Mouse (Mus musculus): Measurements from ENCODE around the gene 9230112D13Rik. TPM values are rescaled to one million over a fixed set of nuclear protein-coding genes. Genes with fewer than 3 reads are reported as not detected.

The 9230112D13Rik gene
- polyA plus RNA-seq (2015; fragmentation: Nextera tagmentation; extraction: Ambion mirVana), result not detected in 2 replicates

DNA sequence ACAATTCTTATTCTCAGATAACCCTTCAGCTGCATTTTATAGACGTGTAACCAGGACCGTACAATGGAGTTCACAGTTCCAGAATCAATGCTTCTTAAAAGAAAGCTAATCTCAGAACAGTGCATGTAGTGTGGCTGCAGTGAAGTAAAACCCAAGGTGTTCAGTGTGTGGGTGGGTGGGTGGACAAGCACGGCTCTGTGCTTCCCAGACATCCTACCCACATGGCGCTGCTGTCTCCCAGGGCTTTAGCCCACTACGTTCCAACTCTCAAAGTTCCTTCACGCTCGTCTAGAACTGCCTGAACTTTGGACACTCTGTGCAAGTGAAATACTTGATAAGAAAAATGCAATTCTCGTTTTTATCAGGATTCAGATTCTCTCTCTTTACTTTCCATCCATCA lies at the start of gene 9230112D13Rik:
Gene 9230112D13Rik, minus strand, starts transcription at position 101 of the 400 bp plus-strand sequence.
- Histone ChIP-seq H3K4me1 (replicated peaks; ENCODE audit: control insufficient read depth, insufficient read depth, low read length) (no peaks in the 10 kb centered on the region), H3K9me3 (ENCODE audit: control insufficient read depth, low read length) (no peaks in the 10 kb centered on the region), H3K9ac (ENCODE audit: low read length) (no peak within 1 kb of the TSS), H3K4me2 (ENCODE audit: low read depth, low read length) (no peak within 1 kb of the TSS), H3K27me3 (ENCODE audit: control insufficient read depth, insufficient read depth, low read depth, low read length) (peaks cover 2% of the 10 kb centered on the region; the same call in 1 of the 2 replicates), H3K27ac (ENCODE audit: low read length) (no peak within 1 kb of the TSS), H3K36me3 (ENCODE audit: control insufficient read depth, insufficient read depth, low read length) (no peaks in the 10 kb centered on the region), H3K4me3 (ENCODE audit: low read length) (no peak within 1 kb of the TSS)
- WGBS, result 66% methylated on average over 8 of the region's 8 CpGs
- no peak for ATAC-seq (ENCODE audit: low read depth)

DNA sequence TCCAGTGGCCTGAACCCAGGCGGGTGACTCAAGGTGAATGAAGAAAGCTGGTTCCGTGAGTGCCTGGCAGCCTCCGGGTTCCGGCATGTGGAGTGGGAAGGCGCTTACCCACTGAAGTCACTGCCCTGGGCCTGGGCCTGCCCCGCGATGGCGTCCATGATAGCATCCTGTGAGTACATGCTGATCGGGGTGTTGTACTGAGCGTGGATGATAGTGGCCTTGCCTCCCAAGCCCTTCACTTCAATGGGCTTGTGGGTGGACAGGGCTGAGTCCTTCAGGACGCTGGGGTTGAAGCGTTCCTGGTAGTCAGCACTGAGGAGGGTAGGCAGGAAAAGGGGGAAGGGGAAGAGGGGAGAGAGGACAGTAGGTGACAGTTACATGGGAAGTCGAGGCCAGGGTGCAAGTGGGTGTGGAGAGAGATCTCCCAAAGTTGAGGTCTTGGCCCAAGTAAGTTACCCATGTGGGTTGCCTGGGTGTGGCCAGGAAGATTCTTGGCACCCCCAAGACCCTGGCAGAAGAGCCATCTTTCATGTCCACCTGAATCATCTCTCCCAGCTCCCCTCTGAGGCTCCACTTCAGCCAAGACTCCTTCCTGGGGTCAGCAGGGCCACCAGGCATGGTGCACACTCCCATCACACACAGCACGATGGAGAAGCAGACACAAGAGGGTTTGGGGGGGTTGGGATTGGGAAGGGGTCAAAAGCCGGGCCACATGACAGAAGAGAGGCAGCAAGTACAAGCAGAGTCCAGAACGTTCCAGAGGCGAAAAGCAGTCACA lies 49.2 kb upstream of the 9230112D13Rik start:
- H3K4me2 ChIP-seq (ENCODE audit: low read depth, low read length), result no peak overlapping the region
- H3K4me1 ChIP-seq (replicated peaks; ENCODE audit: control insufficient read depth, insufficient read depth, low read length), result peaks cover 4% of the 10 kb centered on the region; the same call in 1 of the 2 replicates
- no peak overlapping the region for H3K4me3 ChIP-seq (ENCODE audit: low read length)
- H3K9me3 ChIP-seq (ENCODE audit: control insufficient read depth, low read length), result no peaks in the 10 kb centered on the region
- peaks cover 2% of the 10 kb centered on the region for H3K27me3 ChIP-seq (ENCODE audit: control insufficient read depth, insufficient read depth, low read depth, low read length)
- no peaks in the 10 kb centered on the region for H3K36me3 ChIP-seq (ENCODE audit: control insufficient read depth, insufficient read depth, low read length)
- no peak overlapping the region for H3K9ac ChIP-seq (ENCODE audit: low read length)
- no peak for ATAC-seq (ENCODE audit: low read depth)
- 83% methylated on average over 17 of the region's 17 CpGs for WGBS
- H3K27ac ChIP-seq (ENCODE audit: low read length), result no peak overlapping the region

DNA sequence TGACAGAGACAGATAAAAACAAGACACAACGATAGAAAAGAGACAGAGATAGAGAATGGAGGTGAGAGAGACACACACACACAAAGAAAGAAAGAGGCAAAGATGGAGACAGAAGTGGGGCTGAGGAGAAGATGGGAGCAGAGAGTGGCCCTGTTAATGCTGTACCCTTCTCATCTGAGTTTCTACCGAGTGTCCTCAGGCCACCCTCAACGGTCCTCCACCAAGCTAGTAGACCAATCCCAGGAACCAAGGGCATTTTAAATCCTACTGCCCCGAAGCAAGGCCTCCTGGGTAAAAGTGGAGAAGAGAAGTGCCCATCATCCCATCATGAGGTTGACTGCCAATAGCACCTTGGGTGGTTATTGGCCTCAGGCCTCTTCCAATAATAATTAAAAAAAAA lies 48.3 kb upstream of the 9230112D13Rik start:
- 67% methylated on average over 4 of the region's 4 CpGs for WGBS
- Histone ChIP-seq H3K27ac (ENCODE audit: low read length) (no peak overlapping the region), H3K27me3 (ENCODE audit: control insufficient read depth, insufficient read depth, low read depth, low read length) (peaks cover 2% of the 10 kb centered on the region), H3K4me2 (ENCODE audit: low read depth, low read length) (no peak overlapping the region), H3K4me3 (ENCODE audit: low read length) (no peak overlapping the region), H3K36me3 (ENCODE audit: control insufficient read depth, insufficient read depth, low read length) (no peaks in the 10 kb centered on the region), H3K4me1 (replicated peaks; ENCODE audit: control insufficient read depth, insufficient read depth, low read length) (peaks cover 8% of the 10 kb centered on the region), H3K9ac (ENCODE audit: low read length) (no peak overlapping the region), H3K9me3 (ENCODE audit: control insufficient read depth, low read length) (no peaks in the 10 kb centered on the region)
- ATAC-seq (ENCODE audit: low read depth), result no peak

DNA sequence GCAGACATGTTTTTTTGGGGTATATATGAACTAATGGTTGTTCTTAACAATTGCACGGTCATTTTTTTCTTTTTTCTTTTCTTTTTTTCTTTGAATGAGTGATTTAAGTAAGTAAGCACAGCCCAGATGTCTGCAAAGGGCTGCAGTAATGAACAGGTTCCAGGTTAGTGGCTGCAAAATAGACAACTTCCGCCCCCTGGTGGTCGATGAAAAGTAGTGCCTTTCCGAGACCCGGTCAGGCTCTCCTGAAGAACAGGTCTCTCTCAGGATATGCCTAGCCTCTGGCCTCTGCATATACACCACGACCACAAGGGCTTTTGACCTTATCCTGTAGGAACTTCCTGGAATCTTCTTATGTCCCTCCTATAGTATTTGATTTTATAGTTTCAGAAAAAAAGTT lies 47.7 kb upstream of the 9230112D13Rik start:
- peaks cover 2% of the 10 kb centered on the region for H3K27me3 ChIP-seq (ENCODE audit: control insufficient read depth, insufficient read depth, low read depth, low read length)
- peaks cover 9% of the 10 kb centered on the region for H3K4me1 ChIP-seq (replicated peaks; ENCODE audit: control insufficient read depth, insufficient read depth, low read length)
- no peak overlapping the region for H3K27ac ChIP-seq (ENCODE audit: low read length)
- WGBS, result 3% methylated on average over 6 of the region's 6 CpGs
- no peak overlapping the region; the same call in 1 of the 2 replicates for H3K9ac ChIP-seq (ENCODE audit: low read length)
- H3K4me3 ChIP-seq (ENCODE audit: low read length), result no peak overlapping the region
- ATAC-seq (ENCODE audit: low read depth), result peak; percentile 64
- H3K9me3 ChIP-seq (ENCODE audit: control insufficient read depth, low read length), result no peaks in the 10 kb centered on the region
- H3K36me3 ChIP-seq (ENCODE audit: control insufficient read depth, insufficient read depth, low read length), result no peaks in the 10 kb centered on the region
- H3K4me2 ChIP-seq (ENCODE audit: low read depth, low read length), result peak overlapping the region; percentile 57

DNA sequence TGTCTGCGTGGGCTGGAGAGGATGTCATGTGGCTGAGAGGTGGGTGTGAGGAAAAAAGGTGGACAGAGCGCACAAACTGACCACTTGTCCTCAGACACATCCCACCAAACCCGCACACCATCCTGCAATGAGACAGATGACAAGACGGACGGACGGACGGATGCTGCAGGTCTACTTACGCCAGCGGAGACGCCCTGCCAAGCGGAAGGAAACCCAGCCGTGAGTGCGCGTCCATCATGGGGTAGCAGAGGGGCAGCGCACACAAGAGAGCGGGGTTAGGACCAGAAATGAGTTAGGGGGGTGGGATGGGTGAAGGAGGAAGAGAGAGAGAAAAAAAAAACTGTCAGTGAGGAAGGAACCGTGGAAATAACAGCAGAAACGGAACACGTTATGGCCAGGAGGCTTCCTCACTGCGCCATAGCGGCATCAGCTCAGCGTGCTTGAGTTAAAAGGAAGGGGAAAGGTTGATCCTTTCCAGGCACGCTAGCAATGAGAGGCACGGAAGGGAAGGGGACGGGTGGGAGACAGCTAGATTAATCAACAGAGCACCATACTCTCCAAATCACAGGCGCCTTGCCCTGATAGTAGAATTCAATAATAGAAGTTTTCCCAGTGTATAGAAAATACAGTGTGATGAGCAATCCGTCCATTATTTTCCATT lies 47.1 kb upstream of the 9230112D13Rik start:
- Histone ChIP-seq H3K4me3 (ENCODE audit: low read length) (peak overlapping the region; percentile 27), H3K27ac (ENCODE audit: low read length) (no peak overlapping the region), H3K4me1 (replicated peaks; ENCODE audit: control insufficient read depth, insufficient read depth, low read length) (peaks cover 9% of the 10 kb centered on the region), H3K9ac (ENCODE audit: low read length) (peak overlapping the region; percentile 42), H3K36me3 (ENCODE audit: control insufficient read depth, insufficient read depth, low read length) (no peaks in the 10 kb centered on the region), H3K4me2 (ENCODE audit: low read depth, low read length) (peak overlapping the region; percentile 57), H3K27me3 (ENCODE audit: control insufficient read depth, insufficient read depth, low read depth, low read length) (peaks cover 2% of the 10 kb centered on the region), H3K9me3 (ENCODE audit: control insufficient read depth, low read length) (no peaks in the 10 kb centered on the region)
- ATAC-seq (ENCODE audit: low read depth), result no peak
- WGBS, result 32% methylated on average over 27 of the region's 27 CpGs

DNA sequence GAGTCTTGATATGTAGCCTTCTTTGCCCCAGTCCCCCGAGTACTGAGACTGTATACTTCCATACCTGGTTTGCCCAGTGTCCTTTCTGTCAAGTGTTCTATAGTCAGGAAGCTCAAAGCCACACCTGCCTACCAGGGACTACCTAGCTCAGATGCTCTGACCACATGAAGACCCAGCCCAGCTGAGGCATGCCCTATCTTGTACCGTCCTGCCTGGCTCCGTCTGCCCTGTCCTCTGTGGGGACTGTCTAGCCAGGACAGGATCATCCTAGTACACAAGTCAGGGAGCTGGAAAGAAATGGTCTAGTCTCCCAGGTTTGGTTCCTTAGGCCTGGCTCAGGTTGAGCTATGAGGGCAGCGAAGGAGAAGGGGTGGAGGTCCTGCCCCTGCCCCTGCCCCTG lies 46.0 kb upstream of the 9230112D13Rik start:
- no peaks in the 10 kb centered on the region for H3K36me3 ChIP-seq (ENCODE audit: control insufficient read depth, insufficient read depth, low read length)
- ATAC-seq (ENCODE audit: low read depth), result no peak
- H3K9me3 ChIP-seq (ENCODE audit: control insufficient read depth, low read length), result no peaks in the 10 kb centered on the region
- H3K27ac ChIP-seq (ENCODE audit: low read length), result no peak overlapping the region
- no peak overlapping the region for H3K9ac ChIP-seq (ENCODE audit: low read length)
- H3K4me1 ChIP-seq (replicated peaks; ENCODE audit: control insufficient read depth, insufficient read depth, low read length), result peaks cover 9% of the 10 kb centered on the region
- peaks cover 2% of the 10 kb centered on the region for H3K27me3 ChIP-seq (ENCODE audit: control insufficient read depth, insufficient read depth, low read depth, low read length)
- WGBS, result 85% methylated on average over 4 of the region's 4 CpGs
- no peak overlapping the region for H3K4me2 ChIP-seq (ENCODE audit: low read depth, low read length)
- no peak overlapping the region for H3K4me3 ChIP-seq (ENCODE audit: low read length)

DNA sequence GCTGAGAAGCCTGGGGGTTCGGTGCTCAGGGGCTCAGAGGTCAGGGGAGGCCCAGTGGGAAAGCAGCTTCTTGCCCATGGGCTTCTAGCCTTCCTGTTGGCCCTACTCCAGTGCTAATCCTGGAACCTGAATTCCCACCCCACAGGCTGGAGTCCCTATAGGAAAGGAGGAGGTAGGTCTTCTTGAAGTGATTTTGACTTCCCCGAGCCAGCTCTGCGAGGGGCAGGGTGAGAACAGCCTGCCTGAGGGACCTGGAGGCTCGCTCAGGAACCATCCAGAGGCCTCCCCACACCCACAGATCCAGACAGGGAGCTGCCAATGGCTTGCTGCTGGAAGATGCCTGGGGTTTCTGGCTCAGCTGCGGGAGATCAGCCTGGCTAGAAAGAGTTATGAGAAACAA lies 45.1 kb upstream of the 9230112D13Rik start:
- H3K4me1 ChIP-seq (replicated peaks; ENCODE audit: control insufficient read depth, insufficient read depth, low read length), result peaks cover 9% of the 10 kb centered on the region
- H3K4me2 ChIP-seq (ENCODE audit: low read depth, low read length), result no peak overlapping the region
- H3K27me3 ChIP-seq (ENCODE audit: control insufficient read depth, insufficient read depth, low read depth, low read length), result peaks cover 2% of the 10 kb centered on the region
- H3K4me3 ChIP-seq (ENCODE audit: low read length), result no peak overlapping the region
- H3K9ac ChIP-seq (ENCODE audit: low read length), result no peak overlapping the region
- H3K36me3 ChIP-seq (ENCODE audit: control insufficient read depth, insufficient read depth, low read length), result no peaks in the 10 kb centered on the region
- 58% methylated on average over 5 of the region's 5 CpGs for WGBS
- ATAC-seq (ENCODE audit: low read depth), result no peak
- H3K27ac ChIP-seq (ENCODE audit: low read length), result no peak overlapping the region
- H3K9me3 ChIP-seq (ENCODE audit: control insufficient read depth, low read length), result no peaks in the 10 kb centered on the region

DNA sequence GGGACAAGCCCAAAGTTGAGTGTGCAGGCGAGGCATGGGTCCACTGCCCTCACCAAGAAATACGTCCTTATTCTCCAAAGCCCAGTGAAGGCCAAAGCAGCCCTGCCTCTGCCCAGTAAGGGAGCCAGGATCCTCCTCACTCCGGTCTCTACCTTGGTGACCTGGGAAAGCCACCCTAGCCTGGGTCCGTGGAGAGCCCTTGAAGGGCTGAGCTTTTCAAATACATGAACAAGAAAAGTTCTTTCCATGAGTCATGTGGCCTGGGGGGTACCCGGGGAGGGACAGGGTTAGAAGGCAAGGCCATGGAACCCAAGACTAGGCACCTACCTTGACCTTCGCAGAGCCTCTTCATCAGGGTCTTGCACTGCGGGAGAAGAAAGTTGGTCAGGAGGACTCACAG lies 43.9 kb upstream of the 9230112D13Rik start:
- Histone ChIP-seq H3K27me3 (ENCODE audit: control insufficient read depth, insufficient read depth, low read depth, low read length) (peaks cover 2% of the 10 kb centered on the region), H3K9me3 (ENCODE audit: control insufficient read depth, low read length) (no peaks in the 10 kb centered on the region), H3K9ac (ENCODE audit: low read length) (no peak overlapping the region), H3K27ac (ENCODE audit: low read length) (no peak overlapping the region), H3K4me3 (ENCODE audit: low read length) (no peak overlapping the region), H3K4me1 (replicated peaks; ENCODE audit: control insufficient read depth, insufficient read depth, low read length) (peaks cover 9% of the 10 kb centered on the region), H3K4me2 (ENCODE audit: low read depth, low read length) (no peak overlapping the region), H3K36me3 (ENCODE audit: control insufficient read depth, insufficient read depth, low read length) (no peaks in the 10 kb centered on the region)
- 86% methylated on average over 7 of the region's 7 CpGs for WGBS
- ATAC-seq (ENCODE audit: low read depth), result no peak

DNA sequence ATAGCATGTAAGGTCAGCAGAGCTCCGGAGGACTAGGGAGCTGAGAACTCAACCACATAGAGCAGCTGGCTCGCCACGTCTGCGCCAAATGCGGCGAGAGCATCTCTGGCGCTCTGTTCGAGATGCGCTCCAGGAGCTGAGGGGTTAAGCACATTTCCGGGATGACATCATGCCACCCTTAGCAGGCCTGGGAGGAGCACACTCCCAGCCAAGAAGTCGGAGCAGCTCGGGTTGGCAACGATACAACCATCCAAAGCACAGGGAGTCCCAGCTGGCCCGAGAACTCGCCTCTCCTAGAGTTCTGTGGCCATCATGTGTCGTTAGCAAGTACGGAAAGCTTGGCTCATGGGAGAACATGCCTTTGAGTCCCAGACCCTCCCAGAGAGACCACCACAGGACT lies 43.1 kb upstream of the 9230112D13Rik start:
- peak overlapping the region; percentile 45 for H3K27ac ChIP-seq (ENCODE audit: low read length)
- H3K36me3 ChIP-seq (ENCODE audit: control insufficient read depth, insufficient read depth, low read length), result no peaks in the 10 kb centered on the region
- no peak overlapping the region for H3K4me3 ChIP-seq (ENCODE audit: low read length)
- H3K9ac ChIP-seq (ENCODE audit: low read length), result no peak overlapping the region
- peak overlapping the region; percentile 18; the same call in 1 of the 2 replicates for H3K4me2 ChIP-seq (ENCODE audit: low read depth, low read length)
- no peaks in the 10 kb centered on the region for H3K9me3 ChIP-seq (ENCODE audit: control insufficient read depth, low read length)
- H3K27me3 ChIP-seq (ENCODE audit: control insufficient read depth, insufficient read depth, low read depth, low read length), result peaks cover 2% of the 10 kb centered on the region
- 45% methylated on average over 17 of the region's 17 CpGs for WGBS
- peaks cover 9% of the 10 kb centered on the region for H3K4me1 ChIP-seq (replicated peaks; ENCODE audit: control insufficient read depth, insufficient read depth, low read length)
- peak; percentile 85 for ATAC-seq (ENCODE audit: low read depth)

All from lung, embryonic 16.5 days (tissue).